Mouse (Mus musculus): ENCODE results near the gene Rnf220.

The Rnf220 gene

DNA sequence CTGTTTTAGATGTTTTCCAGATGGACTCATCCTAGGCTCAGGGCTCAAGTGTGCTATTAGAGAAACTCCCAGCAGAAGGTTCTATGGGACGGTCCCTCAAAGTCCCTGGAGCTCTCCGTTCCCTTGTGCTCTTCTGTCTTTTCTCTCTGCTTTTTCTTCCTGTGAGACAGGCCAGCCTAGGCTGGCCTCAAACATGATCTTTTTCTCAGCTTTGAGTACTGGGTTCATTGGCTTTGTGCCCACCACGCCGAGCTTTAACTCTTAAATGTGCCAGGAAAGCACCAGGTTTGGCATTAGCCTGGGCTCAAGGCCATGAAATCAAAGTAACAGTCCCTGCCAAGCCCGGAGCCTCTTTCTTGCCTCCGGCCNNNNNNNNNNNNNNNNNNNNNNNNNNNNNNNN is 256.0 kb downstream of the Rnf220 start:
- DNase-seq (ENCODE audit: extremely low read depth, insufficient read length, low spot score): no peak

DNA sequence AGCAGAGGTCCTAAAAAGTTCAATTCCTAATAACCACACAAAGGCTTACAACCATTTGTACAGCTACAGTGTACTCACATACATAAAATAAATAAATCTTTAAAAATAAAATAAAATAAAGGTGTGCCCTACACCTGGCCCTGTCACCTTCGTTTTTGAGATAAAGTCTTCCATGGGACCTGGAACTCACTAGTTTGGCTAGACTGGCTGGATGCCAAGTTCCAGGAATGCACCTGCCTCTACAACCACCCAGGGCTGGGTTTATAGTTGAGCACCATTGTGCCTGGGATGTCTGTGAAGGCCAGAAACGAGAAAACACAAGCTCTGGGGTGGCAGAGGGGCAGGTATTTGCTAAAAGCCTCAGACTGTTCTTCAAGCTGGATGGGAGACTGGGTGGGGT is 257.7 kb downstream of the Rnf220 start:
- DNase-seq (ENCODE audit: extremely low read depth, insufficient read length, low spot score): no peak

DNA sequence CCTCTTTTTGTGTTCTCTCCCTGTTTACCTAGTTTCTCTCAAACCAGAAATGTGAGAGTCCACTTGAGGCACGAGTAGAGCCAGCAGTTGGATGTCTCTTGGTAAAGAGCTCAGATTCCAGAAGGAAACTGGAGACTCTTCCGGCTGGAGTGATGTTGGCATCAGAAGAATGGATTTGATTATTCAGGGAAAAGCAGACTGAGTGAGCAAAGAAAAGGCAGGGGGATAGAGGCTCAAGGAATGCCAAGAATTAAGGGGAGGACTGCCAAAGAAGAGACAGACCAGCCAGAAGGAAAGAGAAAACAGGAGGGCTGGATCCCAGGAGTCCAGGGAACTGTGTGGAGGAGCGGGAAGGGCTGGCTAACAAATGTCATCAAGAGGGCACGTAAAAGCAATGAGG is 261.0 kb downstream of the Rnf220 start:
- no peak for DNase-seq (ENCODE audit: extremely low read depth, insufficient read length, low spot score)

DNA sequence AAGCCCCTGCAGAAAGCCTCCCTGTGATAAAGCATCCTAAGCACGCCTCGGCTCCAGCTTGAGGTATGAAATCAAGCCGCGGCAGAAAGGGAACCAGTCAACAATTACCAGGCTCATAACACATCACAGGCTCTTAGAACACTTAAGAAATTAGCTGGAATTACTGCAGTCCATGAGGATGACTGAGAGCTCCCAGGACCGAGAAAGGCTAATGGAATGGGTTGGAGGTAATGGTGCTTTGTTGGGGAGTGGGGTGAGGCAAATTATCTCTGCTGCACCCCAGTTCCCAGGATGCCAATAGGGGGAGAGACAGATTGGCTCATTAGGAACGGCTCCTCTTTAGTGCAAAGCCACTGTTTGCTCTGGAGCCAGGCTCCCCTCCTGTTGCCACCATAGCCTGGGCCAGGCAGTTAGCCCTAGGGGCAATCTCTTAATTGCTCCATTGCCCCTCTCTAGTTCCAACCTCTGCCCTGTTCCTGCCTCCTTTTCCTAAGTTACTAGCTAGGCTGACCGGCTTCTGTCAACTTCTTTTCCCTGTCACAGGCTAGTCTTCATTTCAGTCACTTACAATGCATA is 262.6 kb downstream of the Rnf220 start:
- no peak for DNase-seq (ENCODE audit: extremely low read depth, insufficient read length, low spot score)

DNA sequence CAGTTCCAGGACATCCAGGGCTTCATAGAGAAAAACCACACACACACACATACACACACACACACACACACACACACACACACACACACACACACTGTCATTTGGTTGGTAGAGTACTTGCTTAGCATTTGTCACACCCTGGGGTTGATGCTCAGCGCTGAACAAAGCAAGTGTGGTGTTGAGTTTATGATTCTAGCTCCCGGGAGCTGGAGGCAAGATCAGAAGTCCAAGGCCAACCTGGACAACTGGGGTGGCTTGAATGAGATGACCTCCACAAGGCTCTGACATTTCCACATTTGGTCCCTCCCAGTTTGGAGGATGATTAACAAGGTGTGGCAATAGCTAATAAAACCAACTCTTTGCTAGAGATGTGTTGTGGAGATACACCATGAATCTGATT is 265.6 kb downstream of the Rnf220 start:
- no peak for DNase-seq (ENCODE audit: extremely low read depth, insufficient read length, low spot score)

DNA sequence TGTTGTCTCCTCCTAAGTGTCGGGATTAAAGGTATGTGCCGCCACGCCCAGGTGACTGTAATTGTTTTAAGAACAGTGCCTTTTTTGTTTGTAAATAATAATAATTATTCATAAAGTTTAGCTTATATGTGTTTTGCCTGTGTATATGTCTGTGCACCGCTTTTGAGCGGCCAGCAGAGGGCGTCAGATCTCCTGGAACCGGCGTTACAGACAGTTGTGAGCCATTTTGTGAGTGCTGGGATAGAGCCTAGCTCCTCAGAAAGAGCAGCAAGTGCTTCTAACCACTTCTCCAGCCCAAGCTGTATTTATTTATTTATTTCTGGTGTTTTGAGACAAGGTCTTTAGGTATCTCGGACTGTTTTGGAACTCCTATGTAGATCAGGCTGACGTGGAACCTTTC is 266.5 kb downstream of the Rnf220 start:
- no peak for DNase-seq (ENCODE audit: extremely low read depth, insufficient read length, low spot score)

DNA sequence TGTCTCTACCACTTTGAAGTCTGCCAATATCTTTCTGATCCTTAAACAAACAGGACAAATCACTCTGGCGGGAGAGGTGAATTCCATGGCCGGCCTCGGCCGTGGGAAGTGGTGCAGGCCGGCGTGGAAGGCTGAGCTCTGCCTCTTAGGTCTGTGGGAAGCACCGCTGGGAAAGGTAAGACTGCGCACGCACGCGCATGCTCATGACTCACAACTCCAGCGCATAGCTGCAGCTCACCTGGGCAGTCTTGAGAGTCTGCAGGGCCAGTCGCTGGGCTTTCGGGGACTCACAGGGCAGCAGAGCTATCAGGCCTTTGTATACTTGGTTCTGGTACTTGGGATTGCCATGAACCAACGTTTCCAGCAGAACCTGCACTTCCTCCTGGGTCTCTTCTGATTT is 267.3 kb downstream of the Rnf220 start:
- DNase-seq (ENCODE audit: extremely low read depth, insufficient read length, low spot score): no peak

DNA sequence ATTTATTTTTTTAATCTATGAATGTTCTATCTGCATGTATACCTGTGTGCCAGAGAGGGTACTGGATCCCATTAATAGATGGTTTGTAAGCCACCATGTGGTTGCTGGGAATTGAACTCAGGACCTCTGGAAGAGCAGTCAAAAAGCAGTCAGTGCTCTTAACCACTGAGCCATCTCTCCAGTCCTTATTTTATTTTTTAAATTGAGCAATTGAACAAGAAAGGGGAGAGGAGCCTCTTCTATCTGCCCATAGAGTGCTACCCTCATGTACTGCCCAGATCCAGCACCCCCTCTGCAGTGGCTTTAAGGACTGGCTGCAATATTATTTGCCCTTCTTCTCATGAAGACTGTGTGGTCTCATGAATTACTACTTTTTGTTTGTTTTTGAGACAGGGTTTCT is 271.6 kb downstream of the Rnf220 start:
- DNase-seq (ENCODE audit: extremely low read depth, insufficient read length, low spot score): no peak

DNA sequence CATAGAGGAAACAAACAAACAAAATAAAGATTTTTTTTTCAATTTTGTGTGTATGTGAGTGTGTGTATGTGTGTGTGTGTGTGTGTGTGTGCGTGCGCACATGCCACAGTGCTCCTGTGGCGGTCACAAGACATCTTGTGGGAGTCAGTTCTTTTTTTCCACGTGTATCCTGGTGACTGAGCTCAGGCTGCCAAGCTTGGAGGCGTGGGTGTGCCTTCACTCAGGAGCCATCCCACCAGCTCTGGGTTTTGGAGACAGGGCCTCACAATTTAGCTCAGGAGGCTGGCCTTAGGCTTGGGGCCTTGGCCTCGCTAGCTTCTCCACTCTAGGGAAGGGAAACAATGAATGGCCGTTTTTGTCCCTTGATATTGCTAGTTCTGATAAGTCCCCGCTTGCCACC is 272.7 kb downstream of the Rnf220 start:
- DNase-seq (ENCODE audit: extremely low read depth, insufficient read length, low spot score): no peak

DNA sequence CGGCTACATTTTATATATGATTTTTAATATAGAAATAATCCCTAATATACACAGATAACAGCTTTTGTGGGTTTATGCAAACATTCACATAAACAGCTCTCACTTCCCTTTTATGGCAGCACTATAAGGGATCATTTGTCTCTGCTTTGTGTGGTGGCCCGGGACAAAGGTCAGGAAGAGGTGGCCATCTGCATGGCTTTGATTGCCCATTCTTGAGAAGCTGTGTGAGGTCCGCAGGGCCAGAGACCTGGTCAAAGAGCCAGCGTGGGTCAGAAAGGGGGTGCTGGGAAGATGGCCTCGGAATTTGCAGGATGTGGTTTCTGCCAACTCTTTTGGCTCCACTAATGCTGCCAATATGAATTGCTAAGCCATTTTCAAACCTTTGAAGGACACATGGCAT is 273.9 kb downstream of the Rnf220 start:
- no peak for DNase-seq (ENCODE audit: extremely low read depth, insufficient read length, low spot score)

DNA sequence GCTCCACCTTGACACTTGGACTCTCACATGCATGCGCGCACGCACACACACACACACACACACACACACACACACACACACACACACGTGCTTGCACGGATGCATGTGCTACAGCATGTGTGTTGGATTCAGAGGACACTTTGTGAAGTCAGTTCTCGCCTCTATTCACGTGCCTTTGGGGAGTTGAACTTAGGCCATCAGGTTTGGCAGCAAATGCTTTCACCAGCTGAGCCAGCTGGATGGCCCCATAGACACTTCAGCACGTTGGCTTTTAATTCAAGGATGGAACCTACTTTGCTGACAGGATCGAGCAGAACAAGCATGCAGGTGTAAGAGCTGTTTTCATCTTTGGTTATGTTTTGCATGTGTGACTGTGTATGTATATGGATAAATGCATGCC is 275.0 kb downstream of the Rnf220 start:
- no peak for DNase-seq (ENCODE audit: extremely low read depth, insufficient read length, low spot score)

Measured in 3134 (cell line).